Mouse (Mus musculus) lung, embryonic 14.5 days (tissue): ENCODE data around the gene Timeless. TPM values are rescaled to one million over a fixed set of nuclear protein-coding genes. Genes with fewer than 3 reads are reported as not detected.
A peak's percentile ranks its signal among the peaks of the same experiment; 100 is the strongest.

Experiments used
- ATAC-seq: fragments of 200-750 bp; cut with Nextera tagmentation; 2 replicates; pipeline ENCODE4 v1.8.0; 2017; ENCODE audit warnings: mild to moderate bottlenecking, moderate TSS enrichment, moderate library complexity; ENCODE audit not compliant: insufficient read depth
- DNase-seq: peaks from one replicate; pipeline ENCODE4 v3.0.0-alpha.2; 2015
- H3K27ac ChIP-seq: fragments of 300-500 bp; sonication (generic); 2 replicates; pipeline ENCODE4 v1.5.1; 2014; ENCODE audit warnings: low read depth, mild to moderate bottlenecking, moderate library complexity
- H3K27me3 ChIP-seq: fragments of 300-500 bp; sonication (generic); 2 replicates; pipeline ENCODE4 v1.6.1; 2014; ENCODE audit warnings: low read length, control low read depth; ENCODE audit not compliant: insufficient read depth
- H3K36me3 ChIP-seq: fragments of 300-500 bp; sonication (generic); 2 replicates; pipeline ENCODE4 v1.6.1; 2014; ENCODE audit warnings: control low read depth; ENCODE audit not compliant: insufficient read depth
- H3K4me1 ChIP-seq: fragments of 300-500 bp; sonication (generic); 2 replicates; pipeline ENCODE4 v1.6.1; 2014; ENCODE audit warnings: antibody characterized with exemption, control low read depth; ENCODE audit not compliant: insufficient read depth
- H3K4me2 ChIP-seq: fragments of 300-500 bp; sonication (generic); 2 replicates; pipeline ENCODE4 v1.6.1; 2014; ENCODE audit warnings: mild to moderate bottlenecking
- H3K4me3 ChIP-seq: fragments of 300-500 bp; sonication (generic); 2 replicates; pipeline ENCODE4 v1.5.1; 2014; ENCODE audit warnings: low read depth, low read length
- H3K9ac ChIP-seq: fragments of 300-500 bp; sonication (generic); 2 replicates; pipeline ENCODE4 v1.6.1; 2014
- H3K9me3 ChIP-seq: fragments of 300-500 bp; sonication (generic); 2 replicates; pipeline ENCODE4 v1.6.1; 2016; ENCODE audit warnings: low read depth, low read length, control low read depth
- CTCF ChIP-seq: IDR thresholded peaks from 2 replicates; pipeline ENCODE4 v1.5.1; 2016; ENCODE audit warnings: antibody characterized with exemption, low read depth
- WGBS: fragments of 180-500 bp; shearing (Covaris S2); extraction: QIAGEN DNeasy Blood & Tissue Kit; methylation state at CpG from one replicate; pipeline ENCODE4 v1.1.7; 2014; 5-methylcytosine and 5-hydroxymethylcytosine counted together
- polyA plus RNA-seq: library from polyadenylated mRNA; unstranded; fragments of >200 nt; fragmentation: Nextera tagmentation; extraction: Ambion mirVana; gene quantifications from 2 replicates; pipeline ENCODE4 v1.2.1, GENCODE M21; 2014

The Timeless gene
- polyA plus RNA-seq, 1 experiment from 2014 or later = 71.5 TPM

DNA sequence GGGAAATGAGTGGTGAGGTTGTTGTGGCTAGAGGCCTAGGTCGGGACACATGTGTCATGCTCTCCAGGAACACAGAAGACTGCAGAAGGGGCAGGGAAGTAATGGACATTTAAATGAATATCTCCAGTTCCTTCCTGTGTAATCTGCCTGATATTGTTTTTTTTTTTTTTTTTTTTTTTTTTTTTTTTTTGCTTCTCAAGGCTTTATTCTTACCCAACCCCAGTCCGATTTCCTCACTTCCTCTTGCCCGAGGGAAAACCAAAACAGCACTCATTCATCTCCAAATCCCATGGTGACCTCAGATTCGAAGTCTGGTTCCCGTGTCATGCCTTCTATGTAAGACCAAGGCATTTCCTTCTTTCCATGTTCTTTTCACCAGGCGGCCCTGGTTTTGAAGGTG is 66.4 kb downstream of the Timeless start:
- 65% methylated on average over 6 of the region's 6 CpGs for WGBS
- no peak for TF ChIP-seq CTCF
- H3K27ac ChIP-seq = no peak overlapping the region
- DNase-seq (peak; percentile 8), ATAC-seq (no peak)
- 0 out of 2 replicates have a peak overlapping the region, but pooled peaks have one; percentile 26 for H3K9ac ChIP-seq
- H3K36me3 ChIP-seq = no peaks in the 10 kb centered on the region
- peaks cover 3% of the 10 kb centered on the region; the same call in 1 of the 2 replicates for H3K4me1 ChIP-seq
- no peak overlapping the region for H3K4me2 ChIP-seq
- H3K9me3 ChIP-seq = no peaks in the 10 kb centered on the region
- no peaks in the 10 kb centered on the region for H3K27me3 ChIP-seq
- no peak overlapping the region for H3K4me3 ChIP-seq

DNA sequence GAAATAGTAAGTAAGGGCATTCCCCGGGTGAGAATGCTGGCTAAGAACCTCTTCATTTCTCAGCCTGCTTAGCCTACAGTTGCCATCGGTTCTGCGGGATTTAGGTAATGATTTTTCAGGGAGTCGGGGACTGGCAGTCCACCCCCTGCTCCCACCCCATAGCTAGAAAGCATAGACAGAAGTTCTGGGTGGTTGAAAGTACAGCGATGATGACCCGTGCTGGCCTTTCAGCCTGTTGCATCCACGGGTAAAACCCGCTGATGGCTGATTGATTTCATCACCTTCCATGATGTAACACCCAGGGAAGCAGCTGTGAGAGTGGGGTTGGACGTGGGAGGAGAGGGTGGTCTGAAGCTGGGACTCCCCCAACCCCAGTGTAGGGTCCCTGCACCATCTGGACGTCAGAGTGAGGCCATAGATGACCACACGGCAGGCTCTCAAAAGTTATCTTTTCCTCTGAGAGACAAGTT is 66.9 kb downstream of the Timeless start, which contains the start of gene Il23a:
Il23a (minus strand) TSS at position 51 of the 470 bp plus-strand sequence.
- no peak for ATAC-seq
- H3K27ac ChIP-seq = peak within 1 kb of the TSS; percentile 65; the same call in 1 of the 2 replicates
- TF ChIP-seq CTCF = no peak
- H3K27me3 ChIP-seq = no peaks in the 10 kb centered on the region
- no peak within 1 kb of the TSS for H3K4me3 ChIP-seq
- peak within 1 kb of the TSS; percentile 15; the same call in 1 of the 2 replicates for H3K4me2 ChIP-seq
- H3K9me3 ChIP-seq = no peaks in the 10 kb centered on the region
- no peak for DNase-seq
- 73% methylated on average over 11 of the region's 11 CpGs for WGBS
- H3K36me3 ChIP-seq = no peaks in the 10 kb centered on the region
- peaks cover 4% of the 10 kb centered on the region; the same call in 1 of the 2 replicates for H3K4me1 ChIP-seq
- peak within 1 kb of the TSS; percentile 26 for H3K9ac ChIP-seq

DNA sequence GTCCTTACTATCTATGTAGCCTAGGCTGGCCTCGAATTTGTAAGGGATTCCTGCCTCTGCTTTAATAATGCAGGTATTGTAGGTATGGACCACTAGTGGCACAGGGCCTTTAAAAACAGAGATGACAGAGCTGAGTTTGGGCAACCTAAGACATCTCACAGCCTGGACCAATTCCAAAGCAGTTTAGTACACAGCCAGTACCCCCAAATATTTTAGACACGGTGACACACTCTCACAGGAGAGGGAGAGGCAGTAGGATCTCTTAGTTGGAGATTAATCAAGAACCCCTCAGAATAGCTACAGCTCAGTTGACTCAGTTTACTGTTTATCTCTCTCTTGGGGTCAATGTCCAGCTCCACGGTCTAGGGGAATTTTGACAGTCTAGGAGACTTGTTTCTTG is 70.5 kb downstream of the Timeless start:
- 33% methylated on average over 3 of the region's 3 CpGs for WGBS

More for the DNA sequence above, 70.5 kb downstream of the Timeless start:
- Histone ChIP-seq H3K4me3 (peak overlapping the region; percentile 66), H3K4me2 (peak overlapping the region; percentile 89), H3K27ac (peak overlapping the region; percentile 98), H3K4me1 (peaks cover 9% of the 10 kb centered on the region; the same call in 1 of the 2 replicates), H3K9ac (peak overlapping the region; percentile 94), H3K27me3 (no peaks in the 10 kb centered on the region), H3K9me3 (no peaks in the 10 kb centered on the region), H3K36me3 (0 out of 2 replicates have a peak, but pooled peaks cover 11% of the 10 kb centered on the region)
- ATAC-seq (no peak), DNase-seq (peak; percentile 18)
- TF ChIP-seq CTCF = no peak

Other genes starting within 250 kb of the Timeless start
- not detected in 2 replicates for gene Hsd17b6, start 224.5 kb upstream of the Timeless start, polyA plus RNA-seq
- 95.7 and 101 TPM in 2 replicates for gene Prim1, start 216.9 kb upstream of the Timeless start, polyA plus RNA-seq
- gene Naca, start 196.5 kb upstream of the Timeless start, polyA plus RNA-seq = 921 and 936 TPM in 2 replicates
- 548 and 570 TPM in 2 replicates for gene Ptges3, start 173.1 kb upstream of the Timeless start, polyA plus RNA-seq
- gene Atp5b, start 148.8 kb upstream of the Timeless start, polyA plus RNA-seq = 2,183 and 2,273 TPM in 2 replicates
- gene Baz2a, start 140.5 kb upstream of the Timeless start, polyA plus RNA-seq = 23.9 and 26.2 TPM in 2 replicates
- gene Rbms2, start 51.8 kb upstream of the Timeless start, polyA plus RNA-seq = 26.5 and 27.6 TPM in 2 replicates
- 1.8 and 2.3 TPM in 2 replicates for gene Gls2, start 37.6 kb upstream of the Timeless start, polyA plus RNA-seq
- gene Spryd4, start 20.3 kb upstream of the Timeless start, polyA plus RNA-seq = 27.3 and 29.9 TPM in 2 replicates
- gene Mip, start 6.2 kb upstream of the Timeless start, polyA plus RNA-seq = not detected in 2 replicates
- 0.18 and 0.67 TPM in 2 replicates for gene Apon, start 22.0 kb downstream of the Timeless start, polyA plus RNA-seq
- gene Apof, start 36.6 kb downstream of the Timeless start, polyA plus RNA-seq = not detected in 2 replicates
- gene Stat2, start 38.5 kb downstream of the Timeless start, polyA plus RNA-seq = 13.1 and 13.8 TPM in 2 replicates
- gene Il23a, start 66.7 kb downstream of the Timeless start, polyA plus RNA-seq = 0.17 and 0.41 TPM in 2 replicates
- 33.4 and 36.2 TPM in 2 replicates for gene Pan2, start 71.3 kb downstream of the Timeless start, polyA plus RNA-seq
- 317 and 336 TPM in 2 replicates for gene Cnpy2, start 90.4 kb downstream of the Timeless start, polyA plus RNA-seq
- 205 and 211 TPM in 2 replicates for gene Cs, start 105.7 kb downstream of the Timeless start, polyA plus RNA-seq
- 12.8 and 14.5 TPM in 2 replicates for gene Coq10a, start 136.9 kb downstream of the Timeless start, polyA plus RNA-seq
- gene Ankrd52, start 145.1 kb downstream of the Timeless start, polyA plus RNA-seq = 15.8 and 17.0 TPM in 2 replicates
- 0.18 TPM in 1 of 2 replicates, not detected in the other for gene Slc39a5, start 169.2 kb downstream of the Timeless start, polyA plus RNA-seq
- gene Nabp2, start 179.4 kb downstream of the Timeless start, polyA plus RNA-seq = 77.1 and 83.1 TPM in 2 replicates
- 32.8 and 33.5 TPM in 2 replicates for gene Rnf41, start 179.6 kb downstream of the Timeless start, polyA plus RNA-seq
- 81.1 and 89.6 TPM in 2 replicates for gene Smarcc2, start 227.2 kb downstream of the Timeless start, polyA plus RNA-seq